Mouse (Mus musculus) lung, embryonic 14.5 days (tissue): Measurements from ENCODE around the gene Ago3. TPM values are rescaled to one million over a fixed set of nuclear protein-coding genes. Genes with fewer than 3 reads are reported as not detected.

Experiments used
- ATAC-seq: fragments of 200-750 bp; cut with Nextera tagmentation; 2 replicates; pipeline ENCODE4 v1.8.0; 2017; ENCODE audit warnings: mild to moderate bottlenecking, moderate TSS enrichment, moderate library complexity; ENCODE audit not compliant: insufficient read depth
- DNase-seq: peaks from one replicate; pipeline ENCODE4 v3.0.0-alpha.2; 2015
- H3K27ac ChIP-seq: fragments of 300-500 bp; sonication (generic); 2 replicates; pipeline ENCODE4 v1.5.1; 2014; ENCODE audit warnings: low read depth, mild to moderate bottlenecking, moderate library complexity
- H3K27me3 ChIP-seq: fragments of 300-500 bp; sonication (generic); 2 replicates; pipeline ENCODE4 v1.6.1; 2014; ENCODE audit warnings: low read length, control low read depth; ENCODE audit not compliant: insufficient read depth
- H3K36me3 ChIP-seq: fragments of 300-500 bp; sonication (generic); 2 replicates; pipeline ENCODE4 v1.6.1; 2014; ENCODE audit warnings: control low read depth; ENCODE audit not compliant: insufficient read depth
- H3K4me1 ChIP-seq: fragments of 300-500 bp; sonication (generic); 2 replicates; pipeline ENCODE4 v1.6.1; 2014; ENCODE audit warnings: antibody characterized with exemption, control low read depth; ENCODE audit not compliant: insufficient read depth
- H3K4me2 ChIP-seq: fragments of 300-500 bp; sonication (generic); 2 replicates; pipeline ENCODE4 v1.6.1; 2014; ENCODE audit warnings: mild to moderate bottlenecking
- H3K4me3 ChIP-seq: fragments of 300-500 bp; sonication (generic); 2 replicates; pipeline ENCODE4 v1.5.1; 2014; ENCODE audit warnings: low read depth, low read length
- H3K9ac ChIP-seq: fragments of 300-500 bp; sonication (generic); 2 replicates; pipeline ENCODE4 v1.6.1; 2014
- H3K9me3 ChIP-seq: fragments of 300-500 bp; sonication (generic); 2 replicates; pipeline ENCODE4 v1.6.1; 2016; ENCODE audit warnings: low read depth, low read length, control low read depth
- CTCF ChIP-seq: IDR thresholded peaks from 2 replicates; pipeline ENCODE4 v1.5.1; 2016; ENCODE audit warnings: antibody characterized with exemption, low read depth
- WGBS: fragments of 180-500 bp; shearing (Covaris S2); extraction: QIAGEN DNeasy Blood & Tissue Kit; methylation state at CpG from one replicate; pipeline ENCODE4 v1.1.7; 2014; 5-methylcytosine and 5-hydroxymethylcytosine counted together
- polyA plus RNA-seq: library from polyadenylated mRNA; unstranded; fragments of >200 nt; fragmentation: Nextera tagmentation; extraction: Ambion mirVana; gene quantifications from 2 replicates; pipeline ENCODE4 v1.2.1, GENCODE M21; 2014

The Ago3 gene
- polyA plus RNA-seq, 1 experiment from 2014 or later: 19.5 TPM

GRCm38 (mm10) chr4:126301584-126302309 is 127.6 kb downstream of the Ago3 start:
- ATAC-seq (peak; percentile 41; the same call in 1 of the 2 replicates), DNase-seq (peak; percentile 31)
- Histone ChIP-seq H3K27me3 (peaks cover 51% of the 10 kb centered on the region), H3K9ac (peak overlapping the region; percentile 44), H3K9me3 (no peaks in the 10 kb centered on the region), H3K4me3 (peak overlapping the region; percentile 36), H3K27ac (no peak overlapping the region), H3K4me2 (peak overlapping the region; percentile 73), H3K4me1 (peaks cover 9% of the 10 kb centered on the region), H3K36me3 (no peaks in the 10 kb centered on the region)
- 9% methylated on average over 27 of the region's 27 CpGs for WGBS
- TF ChIP-seq CTCF: no peak

DNA sequence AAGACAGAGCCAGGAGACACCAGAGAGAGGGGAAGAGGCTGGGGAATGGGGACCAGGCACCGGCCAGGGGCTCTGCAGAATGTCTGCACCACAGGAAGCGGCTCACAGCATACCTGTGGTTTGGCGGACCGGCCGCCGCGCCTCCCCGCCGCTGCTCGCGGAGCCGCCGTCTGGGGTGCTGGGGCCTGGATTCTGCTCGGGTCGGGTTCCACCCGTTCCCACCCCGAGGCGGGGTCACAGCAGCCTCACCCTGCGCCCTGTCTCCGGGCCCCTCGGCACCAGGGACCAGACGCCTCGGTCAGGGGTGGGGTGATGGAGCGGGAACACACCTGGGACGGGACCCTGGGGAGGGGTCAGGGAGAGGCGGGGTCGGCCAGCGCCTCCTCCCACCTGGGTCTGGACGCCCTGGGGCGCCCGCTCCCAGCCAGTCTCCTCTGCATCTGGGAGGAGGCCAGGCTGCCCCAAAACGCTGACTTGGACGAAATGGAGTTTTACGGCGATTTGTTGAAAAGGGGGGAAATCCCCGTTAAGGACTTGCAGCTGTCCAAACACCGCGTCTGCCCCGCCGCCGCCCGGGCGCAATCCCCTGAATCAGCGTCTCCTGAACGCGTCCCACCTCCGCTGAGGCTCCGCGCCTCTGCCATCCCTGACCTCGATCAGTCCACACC is 128.3 kb downstream of the Ago3 start:
- H3K4me3 ChIP-seq: peak overlapping the region; percentile 36
- DNase-seq (peak; percentile 45), ATAC-seq (peak; percentile 12; the same call in 1 of the 2 replicates)
- H3K9ac ChIP-seq: peak overlapping the region; percentile 44
- peaks cover 56% of the 10 kb centered on the region for H3K27me3 ChIP-seq
- H3K27ac ChIP-seq: no peak overlapping the region
- no peak for TF ChIP-seq CTCF
- H3K4me2 ChIP-seq: peak overlapping the region; percentile 73
- under 1% methylated on average over 49 of the region's 50 CpGs for WGBS
- H3K36me3 ChIP-seq: no peaks in the 10 kb centered on the region
- no peaks in the 10 kb centered on the region for H3K9me3 ChIP-seq
- H3K4me1 ChIP-seq: peaks cover 11% of the 10 kb centered on the region

- Histone ChIP-seq H3K9ac (peak overlapping the region; percentile 54), H3K4me2 (peak overlapping the region; percentile 62), H3K27ac (peak overlapping the region; percentile 50; the same call in 1 of the 2 replicates), H3K27me3 (peaks cover 41% of the 10 kb centered on the region), H3K4me3 (peak overlapping the region; percentile 31), H3K9me3 (no peaks in the 10 kb centered on the region), H3K36me3 (no peaks in the 10 kb centered on the region), H3K4me1 (peaks cover 11% of the 10 kb centered on the region)
- ATAC-seq: peak; percentile 60; the same call in 1 of the 2 replicates
- no peak for TF ChIP-seq CTCF
- peak; percentile 71 for DNase-seq
- WGBS: 1% methylated on average over 34 of the region's 34 CpGs
Observed at GRCm38 (mm10) chr4:126296617-126297101, 132.7 kb downstream of the Ago3 start.

- Histone ChIP-seq H3K4me1 (peaks cover 9% of the 10 kb centered on the region), H3K9me3 (no peaks in the 10 kb centered on the region), H3K4me2 (peak overlapping the region; percentile 62; the same call in 1 of the 2 replicates), H3K36me3 (no peaks in the 10 kb centered on the region), H3K9ac (no peak overlapping the region), H3K27ac (no peak overlapping the region), H3K27me3 (peaks cover 34% of the 10 kb centered on the region), H3K4me3 (no peak overlapping the region)
- ATAC-seq: no peak
- no peak for DNase-seq
- TF ChIP-seq CTCF: no peak
- WGBS: 37% methylated on average over 4 of the region's 4 CpGs
Observed at GRCm38 (mm10) chr4:126295937-126296336, 133.4 kb downstream of the Ago3 start.

- peaks cover 6% of the 10 kb centered on the region for H3K4me1 ChIP-seq
- ATAC-seq (no peak), DNase-seq (no peak)
- H3K27ac ChIP-seq: no peak overlapping the region
- peaks cover 26% of the 10 kb centered on the region for H3K27me3 ChIP-seq
- no peaks in the 10 kb centered on the region for H3K36me3 ChIP-seq
- no peak overlapping the region for H3K4me2 ChIP-seq
- no peak for TF ChIP-seq CTCF
- no peaks in the 10 kb centered on the region for H3K9me3 ChIP-seq
- no peak overlapping the region for H3K9ac ChIP-seq
- H3K4me3 ChIP-seq: no peak overlapping the region
- 54% methylated on average over 6 of the region's 6 CpGs for WGBS
Observed at GRCm38 (mm10) chr4:126295152-126295551, 134.2 kb downstream of the Ago3 start.

- H3K4me2 ChIP-seq: no peak overlapping the region
- no peak for DNase-seq
- H3K4me1 ChIP-seq: peaks cover 4% of the 10 kb centered on the region
- no peak for ATAC-seq
- peaks cover 26% of the 10 kb centered on the region for H3K27me3 ChIP-seq
- no peaks in the 10 kb centered on the region for H3K9me3 ChIP-seq
- WGBS: 17% methylated on average over 13 of the region's 13 CpGs
- H3K36me3 ChIP-seq: no peaks in the 10 kb centered on the region
- H3K9ac ChIP-seq: no peak overlapping the region; the same call in 1 of the 2 replicates
- TF ChIP-seq CTCF: no peak
- H3K27ac ChIP-seq: no peak overlapping the region
- H3K4me3 ChIP-seq: no peak overlapping the region
Observed at GRCm38 (mm10) chr4:126291196-126291595, 138.2 kb downstream of the Ago3 start.

DNA sequence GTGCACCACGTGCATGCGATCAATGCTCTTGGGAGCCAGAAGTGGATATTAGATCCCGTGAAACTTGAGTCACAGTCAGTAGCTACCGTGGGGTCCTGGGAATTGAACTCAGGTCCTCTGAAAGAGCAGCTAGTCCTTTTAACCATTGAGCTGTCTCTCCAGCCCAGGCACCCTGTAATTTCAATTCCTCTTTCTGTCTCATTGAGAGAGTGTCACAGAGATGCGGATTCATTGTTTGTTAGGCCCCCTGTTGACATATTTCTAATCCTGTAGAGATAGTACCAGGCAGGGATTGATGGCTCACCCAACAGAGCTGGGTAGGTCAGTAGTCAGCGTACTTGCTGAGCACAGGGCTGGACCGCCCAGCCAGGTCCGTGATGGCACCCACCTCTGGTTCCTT is 139.0 kb downstream of the Ago3 start:
- TF ChIP-seq CTCF: no peak
- no peak overlapping the region for H3K27ac ChIP-seq
- H3K27me3 ChIP-seq: peaks cover 31% of the 10 kb centered on the region
- no peak overlapping the region for H3K9ac ChIP-seq
- 81% methylated on average over 8 of the region's 8 CpGs for WGBS
- DNase-seq: no peak
- ATAC-seq: no peak
- H3K9me3 ChIP-seq: no peaks in the 10 kb centered on the region
- no peak overlapping the region for H3K4me3 ChIP-seq
- H3K4me1 ChIP-seq: peaks cover 4% of the 10 kb centered on the region
- no peak overlapping the region for H3K4me2 ChIP-seq
- H3K36me3 ChIP-seq: no peaks in the 10 kb centered on the region
